Comparison of ENCODE assay signal across 25 mouse cellular contexts in genomic region chr11:15838640-15839226, GRCm38 (mm10).
DNase-seq lines count a peak whose midpoint lies in the region; ATAC-seq and TF ChIP-seq lines count a peak whose summit lies in the region.
"Had no signal": no experiment of that assay in that cellular context is flagged by ENCODE, and none has a peak within 500 bp of the region (broad histone marks: within the 10 kb centered on the region; RNA-seq: fewer than 3 reads in every experiment).

No protein-coding gene starts in this region.

- peaks cover 4% of the 10 kb centered on the region; the same call in 1 of the 2 replicates for H3K9me3 ChIP-seq in erythroblast, embryonic 14.5 days (ENCODE audit: control insufficient read depth, low read length)
- H3K9me3 ChIP-seq in G1E (replicated peaks), result no peaks in the 10 kb centered on the region
- no peaks in the 10 kb centered on the region for H3K9me3 ChIP-seq in liver, embryonic 14.5 days (ENCODE audit: control insufficient read depth, low read length)
- H3K9me3 ChIP-seq: embryonic facial prominence, embryonic 12.5 days; forebrain, embryonic 13.5 days; heart, embryonic 15.5 days; hindbrain, embryonic 12.5 days; intestine, embryonic 15.5 days; midbrain, embryonic 12.5 days had no signal

- DNase-seq in G1E (ENCODE audit: low spot score), result no peak
- DNase-seq in c-Kit-positive CD71-positive TER-119-positive erythroid progenitor cells, embryonic 14.5 days (ENCODE audit: low spot score), result peak; percentile 34
- peak; percentile 29 to 49 (median 34) for DNase-seq in liver, embryonic 14.5 days (ENCODE audit: low read depth in 3 of 3, low spot score in 3 of 3)
- DNase-seq in heart, postnatal 36 days, result no peak
- DNase-seq in kidney, postnatal 10 days, result no peak
- DNase-seq in left cerebral cortex, adult 8-10 months (ENCODE audit: low spot score in 2 of 2), result no peak
- DNase-seq: adrenal gland, postnatal 36 days; cerebellum, adult 11 months; cerebellum, adult 9-11 months; embryo, embryonic 11 days; gastrocnemius, postnatal 14 days; kidney, postnatal 4 days; lung, postnatal 36 days; thymus, postnatal 14 days had no signal

- H3K4me3 ChIP-seq in erythroblast, embryonic 14.5 days (replicated peaks), result peak overlapping the region; percentile 60
- H3K4me3 ChIP-seq in G1E (ENCODE audit: low read depth, low read length), result peak overlapping the region; percentile 43; the same call in 1 of the 2 replicates
- H3K4me3 ChIP-seq in liver, embryonic 14.5 days (ENCODE audit: insufficient read depth in 1 of 2, low read depth in 2 of 2, low read length in 2 of 2), result peak overlapping the region; percentile 26 to 40
- H3K4me3 ChIP-seq: embryonic facial prominence, embryonic 12.5 days; forebrain, embryonic 13.5 days; heart, embryonic 15.5 days; hindbrain, embryonic 12.5 days; intestine, embryonic 15.5 days; megakaryocyte, embryonic 14.5 days; midbrain, embryonic 12.5 days had no signal

- peaks cover 7% of the 10 kb centered on the region for H3K4me1 ChIP-seq in erythroblast, embryonic 14.5 days (ENCODE audit: control insufficient read depth)
- H3K4me1 ChIP-seq in G1E (ENCODE audit: insufficient read depth, low read depth, low read length), result peaks cover 29% of the 10 kb centered on the region
- H3K4me1 ChIP-seq in liver, embryonic 14.5 days (replicated peaks; ENCODE audit: control insufficient read depth in 2 of 2, insufficient read depth in 2 of 2, low read length in 1 of 2), result peaks cover 0 to 5% of the 10 kb centered on the region in 2 experiments; a peak in 3 of 4 replicates
- H3K4me1 ChIP-seq: embryonic facial prominence, embryonic 12.5 days; forebrain, embryonic 13.5 days; heart, embryonic 15.5 days; hindbrain, embryonic 12.5 days; intestine, embryonic 15.5 days; megakaryocyte, embryonic 14.5 days; midbrain, embryonic 12.5 days had no signal

- no peaks in the 10 kb centered on the region for H3K27me3 ChIP-seq in erythroblast, embryonic 14.5 days (ENCODE audit: control insufficient read depth)
- H3K27me3 ChIP-seq in G1E (ENCODE audit: insufficient read depth, low read length), result no peaks in the 10 kb centered on the region
- H3K27me3 ChIP-seq in liver, embryonic 14.5 days (ENCODE audit: control insufficient read depth, insufficient read depth, low read length), result no peaks in the 10 kb centered on the region
- H3K27me3 ChIP-seq: CH12.LX; embryonic facial prominence, embryonic 12.5 days; forebrain, embryonic 13.5 days; heart, embryonic 15.5 days; hindbrain, embryonic 12.5 days; intestine, embryonic 15.5 days; megakaryocyte, embryonic 14.5 days; midbrain, embryonic 12.5 days had no signal

- H3K36me3 ChIP-seq in erythroblast, embryonic 14.5 days (ENCODE audit: control insufficient read depth), result no peaks in the 10 kb centered on the region
- no peaks in the 10 kb centered on the region for H3K36me3 ChIP-seq in G1E (replicated peaks)
- no peaks in the 10 kb centered on the region for H3K36me3 ChIP-seq in liver, embryonic 14.5 days (replicated peaks; ENCODE audit: control insufficient read depth, insufficient read depth, low read depth)
- H3K36me3 ChIP-seq: embryonic facial prominence, embryonic 12.5 days; heart, embryonic 15.5 days; hindbrain, embryonic 12.5 days; intestine, embryonic 15.5 days; midbrain, embryonic 12.5 days had no signal

- no peak overlapping the region; the same call in 1 of the 2 replicates for H3K9ac ChIP-seq in liver, embryonic 14.5 days (replicated peaks)
- H3K9ac ChIP-seq: embryonic facial prominence, embryonic 12.5 days; forebrain, embryonic 13.5 days; heart, embryonic 15.5 days; hindbrain, embryonic 12.5 days; intestine, embryonic 15.5 days; midbrain, embryonic 12.5 days had no signal

- no peak for ATAC-seq in erythroblast, adult 5-6 weeks (replicated peaks; ENCODE audit: low FRiP score, poor library complexity, severe bottlenecking)
- ATAC-seq in G1E (ENCODE audit: extremely low read depth, insufficient number of reproducible peaks, low FRiP score, poor library complexity, severe bottlenecking), result peak; percentile 82
- peak; percentile 99 for ATAC-seq in liver, embryonic 14.5 days (ENCODE audit: insufficient read depth)
- ATAC-seq: forebrain, embryonic 13.5 days; hindbrain, postnatal 0 days; intestine, embryonic 15.5 days had no signal

- TF ChIP-seq EP300 in liver, embryonic 14.5 days (IDR thresholded peaks at IDR 0.05; ENCODE audit: low read depth), result 0 out of 2 replicates have a peak, but pooled peaks have one; percentile 36

- peak overlapping the region; percentile 48 for H3K4me2 ChIP-seq in liver, embryonic 14.5 days (ENCODE audit: low read depth)
- H3K4me2 ChIP-seq: embryonic facial prominence, embryonic 12.5 days; forebrain, embryonic 13.5 days; heart, embryonic 15.5 days; hindbrain, embryonic 12.5 days; intestine, embryonic 15.5 days; midbrain, embryonic 12.5 days had no signal

- WGBS in liver, embryonic 14.5 days (ENCODE audit: insufficient replicate concordance), result 40% methylated on average over 6 of the region's 6 CpGs

- intact Hi-C loops in heart, postnatal 36 days (cut with DNase I), result no loop called here

- H3K27ac ChIP-seq in liver, embryonic 14.5 days, result peak overlapping the region; percentile 58
- H3K27ac ChIP-seq: embryonic facial prominence, embryonic 12.5 days; forebrain, embryonic 13.5 days; heart, embryonic 15.5 days; hindbrain, embryonic 12.5 days; hindbrain, postnatal 0 days; intestine, embryonic 15.5 days; midbrain, embryonic 12.5 days had no signal

- TF ChIP-seq CTCF in G1E (IDR thresholded peaks at IDR 0.05; ENCODE audit: low read depth, low read length), result no peak
- TF ChIP-seq CTCF in liver, embryonic 14.5 days (IDR thresholded peaks at IDR 0.05; ENCODE audit: low read depth), result no peak

Comparison
In these comparisons a context has a peak if more than half of its experiments do, and no peak if none do; other contexts are left out.
1. DNase-seq: peak in c-Kit-positive CD71-positive TER-119-positive erythroid progenitor cells, embryonic 14.5 days (single experiment) and liver, embryonic 14.5 days (3 of 3); none in G1E (single experiment), heart, postnatal 36 days (0 of 2), kidney, postnatal 10 days (single experiment) and left cerebral cortex, adult 8-10 months (0 of 2).
2. Peak in every context shown above with its lines, with median percentiles within 50 percentile points of each other: H3K4me3 ChIP-seq.